Mouse (Mus musculus) left cerebral cortex, adult 11 months (tissue): ENCODE results near the gene Tbc1d4.
A peak's percentile ranks its signal among the peaks of the same experiment; 100 is the strongest.

ENCODE experiments used
- DNase-seq: peaks from one replicate; pipeline ENCODE4 v3.0.0; 2022; ENCODE audit warnings: low spot score

Gene Tbc1d4

GRCm38 (mm10) chr14:101608519-101609368, at the start of gene Tbc1d4:
Tbc1d4 (minus strand) TSS chr14:101609191.
- DNase-seq = peak; percentile 33

GRCm38 (mm10) chr14:101656307-101656706, 47.3 kb upstream of the Tbc1d4 start:
- DNase-seq = no peak

- no peak for DNase-seq
Measured at GRCm38 (mm10) chr14:101654526-101654909, 45.5 kb upstream of the Tbc1d4 start.

GRCm38 (mm10) chr14:101653581-101654525, 44.9 kb upstream of the Tbc1d4 start, which contains the start of gene Uchl3:
Uchl3 (plus strand) TSS chr14:101653967.
- DNase-seq = peak; percentile 94

GRCm38 (mm10) chr14:101652571-101652970, 43.6 kb upstream of the Tbc1d4 start:
- DNase-seq = no peak

- DNase-seq = no peak
Measured at GRCm38 (mm10) chr14:101650551-101650950, 41.6 kb upstream of the Tbc1d4 start.

- no peak for DNase-seq
Measured at GRCm38 (mm10) chr14:101644948-101645347, 36.0 kb upstream of the Tbc1d4 start.

GRCm38 (mm10) chr14:101640153-101640843, 31.3 kb upstream of the Tbc1d4 start, which contains the start of gene Commd6:
Commd6 (minus strand) TSS chr14:101640686.
- peak; percentile 91 for DNase-seq

GRCm38 (mm10) chr14:101637381-101637780, 28.4 kb upstream of the Tbc1d4 start:
- no peak for DNase-seq

GRCm38 (mm10) chr14:101635765-101636164, 26.8 kb upstream of the Tbc1d4 start:
- no peak for DNase-seq

- no peak for DNase-seq
Measured at GRCm38 (mm10) chr14:101630548-101630947, 21.6 kb upstream of the Tbc1d4 start.

- no peak for DNase-seq
Measured at GRCm38 (mm10) chr14:101617680-101618079, 8.7 kb upstream of the Tbc1d4 start.

GRCm38 (mm10) chr14:101616178-101616577, 7.2 kb upstream of the Tbc1d4 start:
- DNase-seq = no peak

GRCm38 (mm10) chr14:101613206-101613605, 4.2 kb upstream of the Tbc1d4 start:
- no peak for DNase-seq

GRCm38 (mm10) chr14:101610701-101611100, 1.7 kb upstream of the Tbc1d4 start:
- DNase-seq = no peak

- no peak for DNase-seq
Measured at GRCm38 (mm10) chr14:101607631-101608518, 1.1 kb downstream of the Tbc1d4 start.

GRCm38 (mm10) chr14:101605843-101606242, 3.1 kb downstream of the Tbc1d4 start:
- no peak for DNase-seq

- DNase-seq = no peak
Measured at GRCm38 (mm10) chr14:101602851-101603250, 6.1 kb downstream of the Tbc1d4 start.

GRCm38 (mm10) chr14:101597096-101597715, 11.8 kb downstream of the Tbc1d4 start:
- DNase-seq = no peak

- no peak for DNase-seq
Measured at GRCm38 (mm10) chr14:101596691-101597090, 12.3 kb downstream of the Tbc1d4 start.
